ENCODE assay signal across 8 mouse cellular contexts in genomic region chr6:88106612-88107123, GRCm38 (mm10). TPM values are rescaled to one million over a fixed set of nuclear protein-coding genes. Genes with fewer than 3 reads are reported as not detected.
A peak's percentile ranks its signal among the peaks of the same experiment; 100 is the strongest.
DNase-seq lines count a peak whose midpoint lies in the region; ATAC-seq and TF ChIP-seq lines count a peak whose summit lies in the region.

No protein-coding gene starts in this region.

- H3ac ChIP-seq in myocyte (ENCODE audit: control insufficient read depth, insufficient read length) = no peak overlapping the region

- H3K27me3 ChIP-seq in kidney, postnatal 0 days (ENCODE audit: insufficient read depth, low read length) = no peaks in the 10 kb centered on the region
- H3K27me3 ChIP-seq in embryonic facial prominence, embryonic 15.5 days = no peaks in the 10 kb centered on the region
- H3K27me3 ChIP-seq in limb, embryonic 12.5 days = no peaks in the 10 kb centered on the region
- H3K27me3 ChIP-seq in myocyte (ENCODE audit: control insufficient read depth, insufficient read depth, insufficient read length) = no peaks in the 10 kb centered on the region

- ATAC-seq in kidney, postnatal 0 days (replicated peaks; ENCODE audit: low FRiP score, low read depth) = peak; percentile 38; the same call in 1 of the 2 replicates
- no peak for ATAC-seq in embryonic facial prominence, embryonic 15.5 days (ENCODE audit: insufficient number of reproducible peaks, low FRiP score, low TSS enrichment, low read depth)
- peak; percentile 24 for ATAC-seq in limb, embryonic 12.5 days (ENCODE audit: insufficient number of reproducible peaks, insufficient read depth, low FRiP score, low TSS enrichment, low read depth)

- no peak for TF ChIP-seq CTCF in kidney, postnatal 0 days (IDR thresholded peaks at IDR 0.05; ENCODE audit: low read depth)

- no peak for TF ChIP-seq POLR2A in myocyte (IDR thresholded peaks at IDR 0.05; ENCODE audit: insufficient read length, low read depth)

- no peak for DNase-seq in kidney, postnatal 0 days (ENCODE audit: low spot score)
- DNase-seq in kidney, postnatal 25 days = no peak
- no peak for DNase-seq in frontal cortex, postnatal 25 days (ENCODE audit: low spot score in 2 of 2)
- DNase-seq in urinary bladder, postnatal 14 days (ENCODE audit: low spot score) = no peak
- DNase-seq in adrenal gland, postnatal 36 days = no peak

- H3K4me1 ChIP-seq in kidney, postnatal 0 days (replicated peaks; ENCODE audit: insufficient read depth, low read length) = no peaks in the 10 kb centered on the region
- peaks cover 10% of the 10 kb centered on the region for H3K4me1 ChIP-seq in embryonic facial prominence, embryonic 15.5 days
- H3K4me1 ChIP-seq in limb, embryonic 12.5 days (replicated peaks) = peaks cover 14% of the 10 kb centered on the region

- peaks cover 19% of the 10 kb centered on the region for H3K36me3 ChIP-seq in kidney, postnatal 0 days (ENCODE audit: insufficient read depth, low read length)
- H3K36me3 ChIP-seq in embryonic facial prominence, embryonic 15.5 days = peaks cover 31% of the 10 kb centered on the region
- peaks cover 31% of the 10 kb centered on the region for H3K36me3 ChIP-seq in limb, embryonic 12.5 days
- peaks cover 11% of the 10 kb centered on the region for H3K36me3 ChIP-seq in myocyte (ENCODE audit: control insufficient read depth, insufficient read depth)

- 96% methylated on average over 12 of the region's 12 CpGs for WGBS in kidney, postnatal 0 days
- WGBS in embryonic facial prominence, embryonic 15.5 days = 95% methylated on average over 12 of the region's 12 CpGs
- 97% methylated on average over 12 of the region's 12 CpGs for WGBS in limb, embryonic 12.5 days

- no peak overlapping the region; the same call in 1 of the 2 replicates for H3K4me3 ChIP-seq in kidney, postnatal 0 days (replicated peaks; ENCODE audit: low read depth, low read length)
- no peak overlapping the region for H3K4me3 ChIP-seq in embryonic facial prominence, embryonic 15.5 days (replicated peaks)
- no peak overlapping the region for H3K4me3 ChIP-seq in limb, embryonic 12.5 days (replicated peaks)
- H3K4me3 ChIP-seq in myocyte = no peak overlapping the region

- peak overlapping the region; percentile 57 for H3K9ac ChIP-seq in kidney, postnatal 0 days (ENCODE audit: low read depth, low read length)
- H3K9ac ChIP-seq in embryonic facial prominence, embryonic 15.5 days = no peak overlapping the region
- H3K9ac ChIP-seq in limb, embryonic 12.5 days (replicated peaks) = no peak overlapping the region

- H3K9me3 ChIP-seq in kidney, postnatal 0 days (replicated peaks; ENCODE audit: low read length) = no peaks in the 10 kb centered on the region
- no peaks in the 10 kb centered on the region for H3K9me3 ChIP-seq in embryonic facial prominence, embryonic 15.5 days (replicated peaks)
- no peaks in the 10 kb centered on the region for H3K9me3 ChIP-seq in limb, embryonic 12.5 days

- no peaks in the 10 kb centered on the region for H3K79me2 ChIP-seq in myocyte (ENCODE audit: control insufficient read depth, insufficient read depth)

- H3K27ac ChIP-seq in kidney, postnatal 0 days = no peak overlapping the region
- no peak overlapping the region; the same call in 1 of the 2 replicates for H3K27ac ChIP-seq in embryonic facial prominence, embryonic 15.5 days (replicated peaks)
- H3K27ac ChIP-seq in limb, embryonic 12.5 days = peak overlapping the region; percentile 77; the same call in 1 of the 2 replicates

- peak overlapping the region; percentile 45 for H3K4me2 ChIP-seq in kidney, postnatal 0 days (ENCODE audit: low read length)
- peak overlapping the region; percentile 47 for H3K4me2 ChIP-seq in embryonic facial prominence, embryonic 15.5 days (replicated peaks)
- H3K4me2 ChIP-seq in limb, embryonic 12.5 days = peak overlapping the region; percentile 51
- no peak overlapping the region for H3K4me2 ChIP-seq in myocyte (ENCODE audit: low read depth)

TF ChIP-seq in myocyte, 11 proteins besides CTCF, POLR2A, EP300 and RAD21:
- TF ChIP-seq MYOG (IDR thresholded peaks at IDR 0.05; ENCODE audit: control insufficient read depth in 1 of 3, insufficient read depth in 1 of 3, insufficient read length in 2 of 3, low read depth in 2 of 3) (no peak), POLR2AphosphoS2 (IDR thresholded peaks at IDR 0.05; ENCODE audit: insufficient read length, low read depth) (peak; percentile 44), E2F4 (IDR thresholded peaks at IDR 0.05; ENCODE audit: insufficient read depth) (no peak), USF1 (IDR thresholded peaks at IDR 0.05; ENCODE audit: low read depth) (no peak)
TF ChIP-seq in myocyte: peak in this region for 1.

RNA-seq across cellular contexts. Expression of gene Rpn1, which starts 22.4 kb away (rescaled TPM):
- 282 and 319 TPM in 2 replicates for polyA plus RNA-seq in kidney, postnatal 0 days (2015; fragmentation: Nextera tagmentation; extraction: Ambion mirVana)
- polyA plus RNA-seq in embryonic facial prominence, embryonic 15.5 days (2015; fragmentation: Nextera tagmentation; extraction: Ambion mirVana) = 376 and 384 TPM in 2 replicates
- 333 and 337 TPM in 2 replicates for polyA plus RNA-seq in limb, embryonic 12.5 days (2016; fragmentation: Nextera tagmentation; extraction: Ambion mirVana)
- polyA plus RNA-seq in myocyte (2012; fragmentation: generic; extraction: Trizol) = 128 TPM
- total RNA-seq in adrenal gland, postnatal 36 days (2021) = 100 to 1,000 TPM; 255 to 268 TPM
